Mouse (Mus musculus): ENCODE data around the gene Krt1. TPM values are rescaled to one million over a fixed set of nuclear protein-coding genes. Genes with fewer than 3 reads are reported as not detected.

The Krt1 gene
- polyA plus RNA-seq, 1 experiment from 2014 or later: 7.6 TPM

DNA sequence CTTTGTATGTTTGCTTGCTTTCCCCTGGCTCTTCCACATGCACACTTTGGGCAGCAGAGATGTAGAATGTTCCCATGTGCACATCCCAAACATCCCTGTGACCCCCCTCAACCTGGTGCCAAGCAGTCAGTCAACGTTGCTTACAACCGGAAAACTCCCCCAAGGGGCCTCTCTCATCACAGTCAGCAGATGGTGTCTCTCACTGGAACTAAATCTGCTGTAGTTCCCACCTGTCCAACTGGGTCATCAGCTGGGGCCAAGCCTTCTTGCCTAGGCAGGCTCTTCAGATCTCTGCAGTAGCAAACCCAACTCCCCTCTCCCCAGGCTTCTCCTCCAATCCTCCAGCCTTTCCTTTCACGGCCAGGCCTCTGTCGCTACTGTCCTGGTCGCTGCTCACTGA lies 6.1 kb upstream of the Krt1 start:
- Histone ChIP-seq H3K4me1 (replicated peaks) (peaks cover 30% of the 10 kb centered on the region), H3K27ac (no peak overlapping the region), H3K9me3 (no peaks in the 10 kb centered on the region), H3K9ac (no peak overlapping the region), H3K4me2 (no peak overlapping the region), H3K4me3 (no peak overlapping the region), H3K27me3 (peaks cover 75% of the 10 kb centered on the region), H3K36me3 (no peaks in the 10 kb centered on the region)
- 53% methylated on average over 5 of the region's 5 CpGs for WGBS
- no peak for ATAC-seq (ENCODE audit: low FRiP score)

DNA sequence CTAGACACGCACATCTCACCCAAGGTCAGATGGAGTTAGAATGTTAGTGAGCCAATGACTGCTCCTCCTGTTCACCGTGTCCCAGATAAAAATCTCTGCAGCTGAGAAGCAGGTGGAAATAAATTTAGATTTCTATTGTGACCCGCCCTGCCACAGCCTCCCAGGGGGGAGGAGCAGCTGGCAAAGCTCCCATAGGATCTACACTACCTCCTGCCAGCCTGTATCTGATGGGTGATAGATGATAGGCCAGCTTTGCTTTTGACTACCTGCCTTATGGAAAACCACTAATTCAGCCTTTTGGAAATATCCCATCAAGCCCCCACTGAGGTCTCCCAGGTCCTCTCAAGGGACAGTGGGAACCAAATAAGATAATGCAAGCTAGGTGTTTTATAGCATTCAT lies 5.1 kb upstream of the Krt1 start:
- WGBS: 52% methylated on average over 3 of the region's 3 CpGs
- Histone ChIP-seq H3K4me2 (no peak overlapping the region), H3K36me3 (no peaks in the 10 kb centered on the region), H3K27ac (no peak overlapping the region), H3K27me3 (peaks cover 66% of the 10 kb centered on the region), H3K9ac (no peak overlapping the region), H3K4me1 (replicated peaks) (peaks cover 28% of the 10 kb centered on the region), H3K4me3 (no peak overlapping the region), H3K9me3 (no peaks in the 10 kb centered on the region)
- no peak for ATAC-seq (ENCODE audit: low FRiP score)

DNA sequence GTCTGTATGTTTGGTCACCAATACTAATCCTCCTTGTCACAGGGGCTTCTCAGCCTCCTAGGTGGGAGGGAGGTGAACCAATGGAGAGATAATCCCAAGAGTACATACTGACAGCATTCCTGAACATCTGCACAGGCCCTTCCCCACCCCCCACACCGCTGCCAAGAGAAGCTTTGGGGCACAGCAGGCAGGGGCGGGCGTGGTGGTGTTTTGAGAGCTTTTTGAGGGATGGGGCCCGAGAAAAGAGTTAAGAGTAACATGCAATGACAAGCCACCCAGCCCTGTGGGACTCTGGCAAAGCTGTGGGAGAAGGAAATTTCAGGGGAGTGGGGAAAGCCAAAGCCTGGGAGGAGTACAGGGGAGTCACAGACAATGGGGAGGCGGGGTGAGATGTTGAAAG lies 3.7 kb upstream of the Krt1 start:
- H3K27me3 ChIP-seq: peaks cover 65% of the 10 kb centered on the region
- H3K36me3 ChIP-seq: no peaks in the 10 kb centered on the region
- H3K9me3 ChIP-seq: no peaks in the 10 kb centered on the region
- no peak overlapping the region for H3K4me3 ChIP-seq
- peaks cover 14% of the 10 kb centered on the region for H3K4me1 ChIP-seq (replicated peaks)
- no peak overlapping the region for H3K27ac ChIP-seq
- ATAC-seq (ENCODE audit: low FRiP score): no peak
- H3K9ac ChIP-seq: no peak overlapping the region
- no peak overlapping the region for H3K4me2 ChIP-seq
- 22% methylated on average over 5 of the region's 5 CpGs for WGBS

DNA sequence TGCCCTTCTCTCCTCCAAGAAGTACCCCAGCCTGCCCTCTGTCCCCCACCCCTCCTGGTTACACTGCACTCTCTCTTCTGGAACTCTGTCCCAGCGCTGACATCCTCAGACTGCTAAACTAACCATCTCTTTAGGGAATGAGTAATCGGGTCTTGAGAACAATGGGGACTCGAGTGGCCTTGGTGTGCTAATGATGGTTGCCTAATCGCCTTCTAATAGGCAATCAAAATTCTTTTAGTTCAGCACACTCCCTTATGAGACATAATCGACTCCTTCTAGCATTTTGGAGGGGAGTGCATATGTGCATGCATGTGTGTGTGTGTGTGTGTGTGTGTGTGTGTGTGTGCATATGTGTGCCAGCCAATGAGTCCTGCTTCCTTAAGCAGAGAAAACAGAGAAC lies 2.0 kb upstream of the Krt1 start:
- ATAC-seq (ENCODE audit: low FRiP score): no peak

DNA sequence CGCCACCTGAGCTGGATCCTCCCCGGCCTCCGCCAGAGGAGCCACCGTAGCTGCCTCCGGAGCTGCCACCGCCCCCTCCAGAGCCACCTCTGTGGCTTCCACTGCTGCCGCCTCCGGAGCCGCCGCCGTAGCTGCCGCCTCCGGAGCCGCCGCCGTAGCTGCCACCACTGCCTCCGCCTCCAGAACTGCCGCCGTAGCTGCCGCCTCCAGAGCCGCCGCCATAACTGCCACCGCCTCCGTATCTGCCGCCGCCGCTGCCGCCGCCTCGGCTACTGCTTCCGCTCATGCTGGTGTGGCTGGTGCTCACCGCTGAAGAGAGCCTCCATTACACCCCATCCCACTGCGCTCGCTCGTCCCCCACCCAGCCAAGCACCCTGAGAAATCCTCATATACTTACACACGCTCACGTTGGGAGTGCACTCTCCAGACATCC lies 4.6 kb downstream of the Krt1 start:
- H3K4me1 ChIP-seq (replicated peaks): peaks cover 15% of the 10 kb centered on the region
- WGBS: under 1% methylated on average over 36 of the region's 37 CpGs
- H3K9me3 ChIP-seq: no peaks in the 10 kb centered on the region
- peak; percentile 78 for ATAC-seq (ENCODE audit: low FRiP score)
- peak overlapping the region; percentile 54 for H3K4me3 ChIP-seq
- H3K4me2 ChIP-seq: peak overlapping the region; percentile 66
- peak overlapping the region; percentile 89 for H3K27ac ChIP-seq
- H3K27me3 ChIP-seq: peaks cover 34% of the 10 kb centered on the region
- no peaks in the 10 kb centered on the region for H3K36me3 ChIP-seq
- H3K9ac ChIP-seq: peak overlapping the region; percentile 84

More for the DNA sequence above, 2.0 kb upstream of the Krt1 start:
- H3K9ac ChIP-seq: no peak overlapping the region
- no peaks in the 10 kb centered on the region for H3K9me3 ChIP-seq
- peaks cover 7% of the 10 kb centered on the region; the same call in 1 of the 2 replicates for H3K4me1 ChIP-seq (replicated peaks)
- H3K36me3 ChIP-seq: no peaks in the 10 kb centered on the region
- no peak overlapping the region for H3K4me2 ChIP-seq
- no peak overlapping the region for H3K4me3 ChIP-seq
- WGBS: 20% methylated on average over 5 of the region's 5 CpGs
- H3K27ac ChIP-seq: no peak overlapping the region
- peaks cover 51% of the 10 kb centered on the region for H3K27me3 ChIP-seq

DNA sequence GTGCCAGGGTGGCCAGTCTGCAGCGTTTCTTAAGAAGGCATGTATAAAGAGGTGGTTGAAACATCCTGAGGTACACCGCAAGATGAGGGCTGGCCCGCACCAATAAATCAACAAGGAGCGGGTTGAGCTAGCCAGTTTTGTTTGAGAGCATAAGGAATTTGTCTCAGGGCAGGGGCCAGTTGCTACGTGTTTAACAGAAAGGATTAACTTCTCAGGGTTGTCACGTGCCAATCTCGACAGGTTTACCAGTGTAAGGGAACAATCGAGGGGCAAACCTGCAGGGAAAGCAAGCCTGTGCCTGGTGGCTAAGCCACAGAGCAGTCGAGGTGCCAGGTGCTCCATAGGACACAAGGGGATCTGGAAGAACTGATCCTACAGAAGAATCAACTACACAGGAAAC lies 7.4 kb downstream of the Krt1 start:
- no peak overlapping the region for H3K27ac ChIP-seq
- H3K4me3 ChIP-seq: no peak overlapping the region
- H3K4me2 ChIP-seq: no peak overlapping the region
- H3K27me3 ChIP-seq: peaks cover 24% of the 10 kb centered on the region
- H3K9ac ChIP-seq: no peak overlapping the region
- H3K9me3 ChIP-seq: no peaks in the 10 kb centered on the region
- H3K36me3 ChIP-seq: no peaks in the 10 kb centered on the region
- peaks cover 15% of the 10 kb centered on the region for H3K4me1 ChIP-seq (replicated peaks)
- WGBS: 74% methylated on average over 9 of the region's 9 CpGs
- ATAC-seq (ENCODE audit: low FRiP score): no peak

DNA sequence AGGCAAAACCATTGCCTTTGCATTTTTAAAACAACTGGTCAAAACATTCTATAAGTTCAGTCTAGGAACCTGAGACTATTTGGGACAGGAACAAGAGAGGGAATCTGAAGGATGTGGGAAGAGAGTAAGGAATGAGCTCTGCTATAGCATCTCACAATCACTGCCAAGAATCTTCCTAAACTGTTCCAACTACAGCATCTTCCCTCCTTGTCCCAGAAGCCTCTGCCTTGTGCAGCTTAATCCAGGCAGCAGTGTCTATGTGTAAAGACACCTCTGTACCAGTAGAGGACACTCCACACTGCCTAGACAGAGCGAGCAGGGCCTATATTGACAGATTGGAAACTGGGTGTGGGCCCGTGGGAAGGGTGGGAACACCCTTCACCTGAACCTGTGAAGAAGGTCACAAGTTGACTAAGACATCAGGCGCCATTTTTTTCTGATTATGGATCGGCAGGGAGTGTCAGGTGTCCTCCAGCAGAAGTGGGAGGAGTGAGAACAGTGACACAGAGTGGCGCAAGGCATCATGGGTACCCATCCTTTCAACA lies 15.7 kb downstream of the Krt1 start:
- Histone ChIP-seq H3K27me3 (0 out of 2 replicates have a peak, but pooled peaks cover 2% of the 10 kb centered on the region), H3K27ac (no peak overlapping the region), H3K4me2 (no peak overlapping the region), H3K4me3 (no peak overlapping the region), H3K9ac (no peak overlapping the region), H3K9me3 (no peaks in the 10 kb centered on the region), H3K36me3 (no peaks in the 10 kb centered on the region), H3K4me1 (replicated peaks) (no peaks in the 10 kb centered on the region)
- no peak for ATAC-seq (ENCODE audit: low FRiP score)
- 70% methylated on average over 5 of the region's 5 CpGs for WGBS

DNA sequence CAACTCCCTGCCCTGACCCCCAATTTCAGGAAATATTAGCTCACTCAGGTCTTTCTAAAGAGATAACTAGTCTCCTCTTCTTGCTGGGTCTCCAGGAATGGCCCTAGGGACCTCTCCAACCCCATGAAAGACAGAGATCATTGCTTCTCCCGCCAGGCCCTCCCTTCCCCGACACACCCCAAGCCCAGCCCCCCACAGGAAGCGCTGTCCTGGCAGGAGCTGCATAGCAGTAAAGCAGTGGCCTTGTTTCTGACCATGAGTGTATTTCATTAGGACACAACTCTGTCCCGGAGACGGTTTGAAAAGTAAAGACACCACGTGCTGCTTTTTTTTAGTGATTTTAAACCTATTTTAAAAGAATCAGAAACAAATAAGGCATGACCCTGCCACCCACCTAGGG lies 17.5 kb downstream of the Krt1 start:
- 59% methylated on average over 6 of the region's 6 CpGs for WGBS
- Histone ChIP-seq H3K4me3 (no peak overlapping the region), H3K9ac (no peak overlapping the region), H3K27me3 (0 out of 2 replicates have a peak, but pooled peaks cover 2% of the 10 kb centered on the region), H3K36me3 (no peaks in the 10 kb centered on the region), H3K4me2 (no peak overlapping the region), H3K4me1 (replicated peaks) (no peaks in the 10 kb centered on the region), H3K27ac (no peak overlapping the region), H3K9me3 (no peaks in the 10 kb centered on the region)
- no peak for ATAC-seq (ENCODE audit: low FRiP score)

DNA sequence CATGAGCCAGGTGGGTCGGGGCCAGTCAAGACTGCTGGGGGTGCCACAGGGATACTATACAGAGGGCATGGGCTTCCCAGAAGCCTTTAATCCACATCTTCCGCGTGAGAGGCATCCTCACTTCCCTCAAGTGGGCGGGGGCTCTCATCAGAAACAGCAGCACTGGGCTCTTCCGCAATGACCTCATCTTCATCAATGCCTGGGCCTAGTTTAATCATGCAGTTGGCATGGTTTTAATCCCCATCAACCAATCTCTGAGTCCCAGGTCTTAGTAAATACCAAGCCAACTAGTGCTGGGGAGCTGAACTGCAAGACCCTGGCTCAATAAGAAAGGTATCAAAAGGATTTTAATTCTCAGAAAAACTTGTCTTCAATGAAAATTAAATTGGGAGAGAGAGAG lies 21.2 kb downstream of the Krt1 start:
- no peak for ATAC-seq (ENCODE audit: low FRiP score)
- H3K36me3 ChIP-seq: no peaks in the 10 kb centered on the region
- no peaks in the 10 kb centered on the region for H3K4me1 ChIP-seq (replicated peaks)

DNA sequence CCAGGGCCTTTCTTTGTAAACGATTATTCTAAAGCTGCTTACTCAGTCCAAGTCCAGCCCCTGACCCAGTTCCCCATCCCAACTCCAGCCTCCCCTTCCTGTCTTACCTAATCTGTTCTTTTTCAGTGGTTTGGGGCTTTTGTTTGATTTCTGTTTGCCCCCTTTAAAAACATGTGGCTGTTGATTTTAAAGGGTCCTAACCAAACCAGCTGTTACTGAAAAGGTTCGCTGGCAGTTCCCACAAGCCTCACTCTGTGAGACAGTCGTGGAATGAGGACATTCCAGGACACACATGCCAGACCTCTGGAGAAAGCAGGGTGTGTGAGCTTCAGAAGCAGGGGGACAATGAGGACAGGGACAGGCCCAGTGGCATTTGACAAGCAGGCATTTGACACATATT lies 28.8 kb downstream of the Krt1 start:
- Histone ChIP-seq H3K9me3 (no peaks in the 10 kb centered on the region), H3K9ac (no peak overlapping the region), H3K27me3 (no peaks in the 10 kb centered on the region), H3K27ac (no peak overlapping the region), H3K4me2 (no peak overlapping the region), H3K4me1 (replicated peaks) (no peaks in the 10 kb centered on the region), H3K4me3 (no peak overlapping the region), H3K36me3 (no peaks in the 10 kb centered on the region)
- WGBS: 52% methylated on average over 3 of the region's 3 CpGs
- ATAC-seq (ENCODE audit: low FRiP score): no peak

More for the DNA sequence above, 21.2 kb downstream of the Krt1 start:
- Histone ChIP-seq H3K27me3 (0 out of 2 replicates have a peak, but pooled peaks cover 2% of the 10 kb centered on the region), H3K27ac (no peak overlapping the region), H3K9me3 (no peaks in the 10 kb centered on the region), H3K4me3 (no peak overlapping the region), H3K9ac (no peak overlapping the region), H3K4me2 (no peak overlapping the region)
- WGBS: 76% methylated on average over 5 of the region's 5 CpGs

DNA sequence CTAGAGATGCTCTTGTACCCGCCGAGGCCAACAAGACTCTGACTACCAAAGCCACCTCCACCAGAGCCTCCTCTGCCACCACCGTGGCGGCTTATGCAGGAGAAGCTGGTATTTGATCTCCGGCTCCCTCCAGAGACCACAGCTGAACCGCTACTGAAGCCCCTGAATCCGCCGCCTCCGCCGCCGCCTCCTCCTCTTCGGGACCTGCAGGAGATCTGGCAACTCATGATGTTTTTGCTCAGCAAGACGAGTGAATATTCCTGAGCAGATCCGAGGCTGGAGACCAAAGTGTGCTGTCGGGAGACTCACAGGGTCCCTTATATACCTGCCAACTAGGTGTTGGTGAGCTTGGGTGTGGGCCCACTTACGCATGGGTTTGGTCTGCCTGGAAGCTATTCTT lies 32.7 kb downstream of the Krt1 start, which contains the start of gene Krt2:
Gene Krt2, minus strand, starts transcription at position 295 of the 400 bp plus-strand sequence.
- no peak within 1 kb of the TSS for H3K27ac ChIP-seq
- ATAC-seq (ENCODE audit: low FRiP score): no peak
- no peaks in the 10 kb centered on the region for H3K36me3 ChIP-seq
- WGBS: 84% methylated on average over 16 of the region's 16 CpGs
- no peak within 1 kb of the TSS for H3K9ac ChIP-seq
- no peaks in the 10 kb centered on the region for H3K4me1 ChIP-seq (replicated peaks)
- H3K4me2 ChIP-seq: no peak within 1 kb of the TSS
- H3K9me3 ChIP-seq: no peaks in the 10 kb centered on the region
- H3K4me3 ChIP-seq: no peak within 1 kb of the TSS
- no peaks in the 10 kb centered on the region for H3K27me3 ChIP-seq

DNA sequence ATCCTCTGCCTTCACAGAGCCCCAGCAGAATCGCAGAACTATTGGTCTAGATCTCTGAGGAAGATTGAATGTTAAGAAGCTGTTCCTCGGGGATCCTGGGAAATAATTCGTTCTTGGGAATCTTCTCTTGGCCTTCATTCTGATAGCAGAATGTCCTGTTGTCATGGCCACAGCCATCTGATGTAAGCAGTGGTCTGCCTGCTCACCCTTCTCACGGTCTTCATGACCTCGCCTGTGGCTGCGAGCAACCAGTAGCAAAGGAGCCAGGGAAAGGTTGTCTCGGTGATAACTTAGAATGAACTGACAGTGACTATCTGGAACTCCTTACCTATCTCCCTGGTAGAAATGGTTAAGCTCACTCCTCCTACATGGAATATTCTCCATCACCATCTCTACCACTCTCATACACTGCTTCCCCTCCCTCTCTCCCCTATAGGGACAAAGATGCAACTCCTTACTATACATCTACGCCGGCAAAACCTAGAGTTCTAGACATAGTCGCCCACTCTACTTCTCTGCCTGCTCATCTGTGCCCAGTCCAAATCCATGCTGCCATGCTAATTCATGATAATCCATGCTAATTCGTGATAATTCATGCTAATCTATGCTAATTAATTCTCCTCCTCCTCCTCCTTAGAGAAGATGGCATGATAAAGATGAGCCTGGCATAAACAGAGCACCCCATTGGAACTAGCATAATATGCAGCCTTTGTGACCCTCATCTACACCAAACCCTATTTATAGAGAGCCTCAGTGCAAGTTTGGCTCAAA lies 47.4 kb downstream of the Krt1 start:
- no peak for ATAC-seq (ENCODE audit: low FRiP score)
- no peaks in the 10 kb centered on the region for H3K9me3 ChIP-seq
- H3K36me3 ChIP-seq: no peaks in the 10 kb centered on the region
- H3K4me3 ChIP-seq: no peak overlapping the region
- H3K4me1 ChIP-seq (replicated peaks): peaks cover 24% of the 10 kb centered on the region
- 61% methylated on average over 11 of the region's 11 CpGs for WGBS
- peak overlapping the region; percentile 65; the same call in 1 of the 2 replicates for H3K27ac ChIP-seq
- H3K27me3 ChIP-seq: no peaks in the 10 kb centered on the region
- H3K4me2 ChIP-seq: no peak overlapping the region
- no peak overlapping the region for H3K9ac ChIP-seq
